Mouse (Mus musculus) heart, postnatal 0 days (tissue): ENCODE measurements at regions not wholly inside any gene's neighbourhood (a gene's known extent, or its start where the extent isn't known, plus 50 kb on each side); places are given as distances from the start of the nearest gene placed in this dataset.

Experiments used
- CTCF ChIP-seq: IDR thresholded peaks from 2 replicates; pipeline ENCODE4 v1.5.1; 2016; ENCODE audit warnings: antibody characterized with exemption, control low read depth, low read depth
- EP300 ChIP-seq: IDR thresholded peaks from 2 replicates; pipeline ENCODE4 v1.6.1; 2016; ENCODE audit warnings: antibody characterized with exemption, low read depth

- TF ChIP-seq CTCF: no peak
- TF ChIP-seq EP300: no peak
Measured at GRCm38 (mm10) chr13:80690654-80691386, 192.4 kb upstream of the Arrdc3 start.
